ENCODE assay signal across 13 mouse cellular contexts in the genomic region with DNA sequence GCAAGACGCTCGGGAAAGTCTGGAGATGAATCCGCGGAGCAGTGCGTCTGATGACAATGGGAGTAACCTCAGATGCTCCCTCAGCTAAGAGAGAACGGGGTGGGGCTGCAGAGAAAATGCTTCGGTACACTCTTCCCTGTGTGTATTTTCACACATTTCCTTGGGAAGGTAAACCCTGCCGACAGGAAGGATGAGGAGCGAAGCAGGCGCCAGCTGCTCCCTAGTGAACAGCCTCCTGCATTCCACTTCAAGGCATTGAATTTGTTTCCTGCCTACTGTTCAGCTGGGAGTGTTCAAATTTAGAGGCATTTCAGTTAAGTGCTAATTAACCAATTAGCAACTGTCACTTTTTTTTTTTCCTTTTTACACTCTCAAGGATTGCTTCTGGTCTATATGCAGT.
DNase-seq lines count a peak whose midpoint lies in the region; ATAC-seq and TF ChIP-seq lines count a peak whose summit lies in the region.
"Had no signal": no experiment of that assay in that cellular context is flagged by ENCODE, and none has a peak within 500 bp of the region (broad histone marks: within the 10 kb centered on the region; RNA-seq: fewer than 3 reads in every experiment).

No protein-coding gene starts in this region.

- no peak overlapping the region for H3K27ac ChIP-seq in layer of hippocampus, adult 2 months
- H3K27ac ChIP-seq in forebrain, embryonic 13.5 days = peak overlapping the region; percentile 65
- H3K27ac ChIP-seq: embryonic facial prominence, embryonic 10.5 days; liver, embryonic 15.5 days; midbrain, embryonic 15.5 days; stomach, postnatal 0 days had no signal

- no peaks in the 10 kb centered on the region for H3K27me3 ChIP-seq in forebrain, embryonic 13.5 days
- H3K27me3 ChIP-seq: liver, embryonic 15.5 days; midbrain, embryonic 15.5 days had no signal

- no peak overlapping the region for H3K9ac ChIP-seq in forebrain, embryonic 13.5 days
- H3K9ac ChIP-seq: liver, embryonic 15.5 days; midbrain, embryonic 15.5 days had no signal

- TF ChIP-seq CTCF in layer of hippocampus, adult 2 months (conservative IDR thresholded peaks at IDR 0.05) = no peak

- H3K4me2 ChIP-seq in forebrain, embryonic 13.5 days = peak overlapping the region; percentile 28
- H3K4me2 ChIP-seq: liver, embryonic 15.5 days; midbrain, embryonic 15.5 days had no signal

- WGBS in forebrain, embryonic 13.5 days = 49% methylated on average over 10 of the region's 10 CpGs

- H3K36me3 ChIP-seq in forebrain, embryonic 13.5 days (ENCODE audit: poor library complexity, severe bottlenecking) = no peaks in the 10 kb centered on the region
- H3K36me3 ChIP-seq: embryonic facial prominence, embryonic 10.5 days; liver, embryonic 15.5 days; midbrain, embryonic 15.5 days had no signal

- peaks cover 27% of the 10 kb centered on the region for H3K4me1 ChIP-seq in forebrain, embryonic 13.5 days
- H3K4me1 ChIP-seq: embryonic facial prominence, embryonic 10.5 days; liver, embryonic 15.5 days had no signal

- ATAC-seq in forebrain, embryonic 13.5 days = peak; percentile 90
- no peak for ATAC-seq in monocyte, adult 5-6 weeks (replicated peaks; ENCODE audit: insufficient number of reproducible peaks, low FRiP score, low TSS enrichment, poor library complexity, severe bottlenecking)
- ATAC-seq: midbrain, embryonic 15.5 days had no signal

- H3K4me3 ChIP-seq in layer of hippocampus, adult 2 months = no peak overlapping the region
- H3K4me3 ChIP-seq in forebrain, embryonic 13.5 days = no peak overlapping the region
- H3K4me3 ChIP-seq: embryonic facial prominence, embryonic 10.5 days; liver, embryonic 15.5 days; midbrain, embryonic 15.5 days had no signal

- no peaks in the 10 kb centered on the region for H3K9me3 ChIP-seq in forebrain, embryonic 13.5 days (replicated peaks)
- H3K9me3 ChIP-seq: embryonic facial prominence, embryonic 10.5 days; midbrain, embryonic 15.5 days had no signal

- DNase-seq in layer of hippocampus, adult 11-12 months (ENCODE audit: low spot score) = peak; percentile 35
- DNase-seq in layer of hippocampus, adult 2 months (ENCODE audit: low spot score in 2 of 2) = no peak
- DNase-seq in brain, embryonic 18.5 days (ENCODE audit: low read depth, low spot score) = peak; percentile 39
- DNase-seq in right cerebral cortex, adult 2 months (ENCODE audit: low spot score in 2 of 2) = peak; percentile 45 to 62
- DNase-seq in spleen, postnatal 36 days (ENCODE audit: low spot score in 2 of 2) = no peak
- DNase-seq: kidney, postnatal 10 days; lung, postnatal 4 days had no signal

Comparison
In these comparisons a context has a peak if more than half of its experiments do, and no peak if none do; other contexts are left out.
1. DNase-seq: peak in layer of hippocampus, adult 11-12 months (single experiment), brain, embryonic 18.5 days (single experiment) and right cerebral cortex, adult 2 months (2 of 2); none in layer of hippocampus, adult 2 months (0 of 2) and spleen, postnatal 36 days (0 of 2).